Mouse (Mus musculus) midbrain, embryonic 15.5 days (tissue): ENCODE results near the gene Tlr8. TPM values are rescaled to one million over a fixed set of nuclear protein-coding genes. Genes with fewer than 3 reads are reported as not detected.

Experiments used
- ATAC-seq: fragments of 200-750 bp; cut with Nextera tagmentation; replicated peaks from 2 replicates; pipeline ENCODE4 v1.8.0; 2017; ENCODE audit warnings: moderate TSS enrichment
- H3K27ac ChIP-seq: fragments of 300-500 bp; sonication (generic); 2 replicates; pipeline ENCODE4 v1.5.1; 2015; ENCODE audit warnings: mild to moderate bottlenecking, inconsistent platforms
- H3K27me3 ChIP-seq: fragments of 300-500 bp; sonication (generic); replicated peaks from 2 replicates; pipeline ENCODE4 v1.6.1; 2015; ENCODE audit warnings: inconsistent platforms
- H3K36me3 ChIP-seq: fragments of 300-500 bp; sonication (generic); replicated peaks from 2 replicates; pipeline ENCODE4 v1.6.1; 2015; ENCODE audit warnings: inconsistent platforms
- H3K4me1 ChIP-seq: fragments of 300-500 bp; sonication (generic); 2 replicates; pipeline ENCODE4 v1.6.1; 2015; ENCODE audit warnings: inconsistent platforms
- H3K4me2 ChIP-seq: fragments of 300-500 bp; sonication (generic); 2 replicates; pipeline ENCODE4 v1.6.1; 2015; ENCODE audit warnings: inconsistent platforms, mild to moderate bottlenecking, moderate library complexity
- H3K4me3 ChIP-seq: fragments of 300-500 bp; sonication (generic); 2 replicates; pipeline ENCODE4 v1.5.1; 2015; ENCODE audit warnings: mild to moderate bottlenecking, inconsistent platforms
- H3K9ac ChIP-seq: fragments of 300-500 bp; sonication (generic); 2 replicates; pipeline ENCODE4 v1.6.1; 2015; ENCODE audit warnings: mild to moderate bottlenecking, inconsistent platforms
- H3K9me3 ChIP-seq: fragments of 300-500 bp; sonication (generic); 2 replicates; pipeline ENCODE4 v1.6.1; 2016; ENCODE audit warnings: inconsistent platforms
- WGBS: fragments of 180-500 bp; shearing (Covaris S2); methylation state at CpG from one replicate; pipeline ENCODE4 v1.1.7; 2015; ENCODE audit warnings: mixed read lengths; 5-methylcytosine and 5-hydroxymethylcytosine counted together
- polyA plus RNA-seq: library from polyadenylated mRNA; unstranded; fragments of >200 nt; fragmentation: Nextera tagmentation; extraction: Ambion mirVana; gene quantifications from 2 replicates; pipeline ENCODE4 v1.2.1, GENCODE M21; 2015

Gene Tlr8
- polyA plus RNA-seq, 1 experiment from 2014 or later: not detected

DNA sequence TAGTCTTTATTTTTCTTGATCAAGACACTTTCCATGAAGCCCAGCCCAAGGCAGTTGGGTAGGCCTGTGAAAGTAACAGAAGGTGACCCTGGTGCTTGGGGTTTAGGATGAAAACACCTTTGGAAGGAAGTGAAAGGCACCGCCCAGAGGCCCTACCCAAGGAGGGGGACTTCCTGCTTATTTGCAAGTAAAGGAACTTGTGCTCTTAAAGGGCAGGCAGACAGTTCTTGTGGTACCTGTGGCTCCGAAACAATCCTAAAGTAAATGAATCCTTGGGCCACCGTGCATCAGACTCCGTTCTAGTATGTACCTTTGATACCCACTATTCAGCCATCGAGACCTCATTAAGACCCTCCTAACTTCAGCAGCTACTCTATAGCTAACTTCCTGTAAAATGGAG lies 37.6 kb downstream of the Tlr8 start:
- 94% methylated on average over 5 of the region's 5 CpGs for WGBS
- H3K4me3 ChIP-seq: no peak overlapping the region
- H3K4me1 ChIP-seq: no peaks in the 10 kb centered on the region
- no peaks in the 10 kb centered on the region for H3K9me3 ChIP-seq
- H3K9ac ChIP-seq: no peak overlapping the region
- H3K4me2 ChIP-seq: no peak overlapping the region
- H3K27ac ChIP-seq: no peak overlapping the region
- ATAC-seq: no peak
- 0 out of 2 replicates have a peak, but pooled peaks cover 2% of the 10 kb centered on the region for H3K27me3 ChIP-seq
- H3K36me3 ChIP-seq: no peaks in the 10 kb centered on the region

DNA sequence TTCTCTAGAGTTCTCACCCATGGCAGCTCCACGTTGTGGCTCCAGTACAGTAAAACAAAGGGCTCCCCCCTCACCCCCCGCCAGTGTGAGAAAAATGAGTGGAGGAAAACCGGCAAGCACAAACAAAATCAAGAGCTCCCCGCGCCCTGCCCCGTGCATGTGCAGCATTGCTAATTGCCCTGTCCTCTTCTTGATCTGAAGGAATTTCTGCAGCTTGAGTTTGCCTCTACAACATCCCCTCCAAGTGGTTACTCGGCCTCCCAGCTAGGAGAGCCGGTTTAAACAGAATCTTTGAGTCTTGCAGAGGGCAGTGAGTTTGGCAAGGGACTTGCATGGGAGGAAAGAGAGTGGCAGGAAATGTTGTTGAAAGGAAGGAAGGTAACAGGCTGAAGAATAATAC lies 51.4 kb downstream of the Tlr8 start:
- no peaks in the 10 kb centered on the region for H3K9me3 ChIP-seq
- peaks cover 7% of the 10 kb centered on the region for H3K4me1 ChIP-seq
- H3K27ac ChIP-seq: no peak overlapping the region
- WGBS: 26% methylated on average over 8 of the region's 8 CpGs
- peak overlapping the region; percentile 26 for H3K4me2 ChIP-seq
- H3K9ac ChIP-seq: no peak overlapping the region
- ATAC-seq: peak; percentile 4; the same call in 1 of the 2 replicates
- no peak overlapping the region for H3K4me3 ChIP-seq
- 0 out of 2 replicates have a peak, but pooled peaks cover 3% of the 10 kb centered on the region for H3K27me3 ChIP-seq
- no peaks in the 10 kb centered on the region for H3K36me3 ChIP-seq

- Histone ChIP-seq H3K4me1 (peaks cover 7% of the 10 kb centered on the region), H3K27ac (0 out of 2 replicates have a peak overlapping the region, but pooled peaks have one; percentile 25), H3K27me3 (0 out of 2 replicates have a peak, but pooled peaks cover 3% of the 10 kb centered on the region), H3K4me3 (no peak overlapping the region), H3K36me3 (no peaks in the 10 kb centered on the region), H3K9ac (no peak overlapping the region), H3K4me2 (no peak overlapping the region), H3K9me3 (no peaks in the 10 kb centered on the region)
- no peak for ATAC-seq
- WGBS: 33% methylated on average over 9 of the region's 9 CpGs
These were observed 52.1 kb downstream of the Tlr8 start for GRCm38 (mm10) chrX:167211871-167212555.

GRCm38 (mm10) chrX:167210319-167210728 lies 53.8 kb downstream of the Tlr8 start:
- Histone ChIP-seq H3K27ac (peak overlapping the region; percentile 93), H3K4me1 (peaks cover 12% of the 10 kb centered on the region), H3K4me2 (peak overlapping the region; percentile 56), H3K36me3 (no peaks in the 10 kb centered on the region), H3K4me3 (peak overlapping the region; percentile 55), H3K9me3 (no peaks in the 10 kb centered on the region), H3K27me3 (0 out of 2 replicates have a peak, but pooled peaks cover 3% of the 10 kb centered on the region), H3K9ac (peak overlapping the region; percentile 80; the same call in 1 of the 2 replicates)
- WGBS: 41% methylated on average over 6 of the region's 6 CpGs
- no peak for ATAC-seq

DNA sequence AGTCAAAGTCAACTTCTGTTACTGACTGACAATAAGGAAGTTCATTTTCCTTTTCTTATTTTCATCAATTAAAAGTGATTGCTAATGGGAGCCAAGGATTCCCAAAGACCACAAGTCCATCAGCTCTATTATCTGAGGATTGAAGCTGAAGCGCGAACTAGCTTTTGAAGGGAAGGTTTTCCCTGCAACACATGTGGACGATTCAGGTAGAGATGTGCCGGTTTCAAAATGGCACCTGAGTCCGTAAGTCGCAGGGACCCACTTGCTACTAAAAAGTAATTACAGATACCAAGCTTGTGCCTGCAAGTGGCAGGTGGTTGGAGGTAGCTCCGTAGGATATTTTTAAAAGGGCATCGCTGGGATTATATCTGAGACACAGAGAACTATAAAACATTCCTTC lies 54.3 kb downstream of the Tlr8 start:
- H3K4me2 ChIP-seq: peak overlapping the region; percentile 56
- H3K4me1 ChIP-seq: peaks cover 12% of the 10 kb centered on the region
- H3K27me3 ChIP-seq: 0 out of 2 replicates have a peak, but pooled peaks cover 3% of the 10 kb centered on the region
- no peaks in the 10 kb centered on the region for H3K36me3 ChIP-seq
- peak overlapping the region; percentile 80 for H3K9ac ChIP-seq
- peak overlapping the region; percentile 93 for H3K27ac ChIP-seq
- no peaks in the 10 kb centered on the region for H3K9me3 ChIP-seq
- H3K4me3 ChIP-seq: peak overlapping the region; percentile 55
- 47% methylated on average over 8 of the region's 8 CpGs for WGBS
- ATAC-seq: no peak

DNA sequence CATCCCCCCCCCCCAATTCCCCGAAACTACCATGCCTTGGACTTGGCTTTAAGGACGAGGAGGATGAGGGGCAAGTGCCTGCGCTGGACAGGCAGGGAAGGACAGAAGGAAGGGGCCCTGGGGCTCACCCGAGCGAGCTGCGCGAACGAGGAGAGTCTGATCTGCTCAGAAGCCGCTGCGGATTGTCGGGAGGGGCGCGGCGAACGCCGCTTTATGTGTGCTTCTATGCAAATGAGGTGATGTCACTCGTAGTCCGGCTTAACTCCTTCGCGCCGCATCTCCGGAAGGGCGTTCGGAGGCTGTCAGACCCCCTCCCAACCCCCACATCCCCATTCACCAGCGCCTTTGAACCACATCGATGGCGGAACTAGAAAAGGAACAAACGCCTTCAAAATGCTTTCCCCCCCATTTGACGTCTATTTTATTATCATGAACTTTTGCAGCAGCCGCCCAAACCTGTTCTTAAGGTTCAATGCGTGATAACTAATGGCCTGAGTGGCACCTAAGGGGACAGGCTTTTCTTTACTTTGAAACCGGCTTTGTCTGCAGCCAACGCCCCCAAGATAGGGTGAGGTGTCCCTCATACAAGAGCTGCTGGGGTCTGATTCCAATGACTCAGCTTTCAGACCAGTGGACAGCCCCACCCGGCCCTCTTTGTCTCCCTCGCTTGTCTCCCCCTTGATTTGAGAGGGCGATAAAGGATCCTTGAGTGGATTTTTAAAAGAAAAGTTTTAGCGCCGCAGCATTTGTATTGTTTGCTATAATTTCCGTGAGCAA lies 55.0 kb downstream of the Tlr8 start, which contains the start of gene Tmsb4x:
Tmsb4x (minus strand) TSS at position 338 of the 777 bp plus-strand sequence.
- no peaks in the 10 kb centered on the region for H3K36me3 ChIP-seq
- H3K9me3 ChIP-seq: no peaks in the 10 kb centered on the region
- 16% methylated on average over 39 of the region's 39 CpGs for WGBS
- H3K27ac ChIP-seq: peak within 1 kb of the TSS; percentile 93
- H3K9ac ChIP-seq: peak within 1 kb of the TSS; percentile 80
- peaks cover 12% of the 10 kb centered on the region for H3K4me1 ChIP-seq
- peak within 1 kb of the TSS; percentile 55 for H3K4me3 ChIP-seq
- peak; percentile 93 for ATAC-seq
- H3K4me2 ChIP-seq: peak within 1 kb of the TSS; percentile 56
- H3K27me3 ChIP-seq: 0 out of 2 replicates have a peak, but pooled peaks cover 6% of the 10 kb centered on the region

DNA sequence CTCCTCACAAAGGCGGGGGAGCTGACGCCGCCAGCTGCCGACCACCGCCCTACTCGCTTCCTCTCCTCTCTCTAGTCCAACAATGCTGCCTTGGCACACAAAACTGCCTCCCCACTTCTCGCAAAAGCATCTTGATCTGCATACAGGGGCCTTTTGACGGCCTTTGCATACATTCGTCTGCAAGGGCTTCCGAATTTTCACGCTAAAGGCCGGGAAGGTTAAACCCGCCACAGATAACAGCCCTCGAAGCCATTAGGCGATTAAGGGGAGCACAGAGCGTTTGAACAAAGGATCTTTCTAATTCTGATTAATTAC lies 55.7 kb downstream of the Tlr8 start:
- peak; percentile 25; the same call in 1 of the 2 replicates for ATAC-seq
- WGBS: 19% methylated on average over 16 of the region's 16 CpGs
- Histone ChIP-seq H3K27me3 (0 out of 2 replicates have a peak, but pooled peaks cover 6% of the 10 kb centered on the region), H3K4me1 (peaks cover 12% of the 10 kb centered on the region), H3K4me3 (peak overlapping the region; percentile 55), H3K27ac (peak overlapping the region; percentile 93), H3K9ac (peak overlapping the region; percentile 80), H3K9me3 (no peaks in the 10 kb centered on the region), H3K4me2 (no peak overlapping the region), H3K36me3 (no peaks in the 10 kb centered on the region)

DNA sequence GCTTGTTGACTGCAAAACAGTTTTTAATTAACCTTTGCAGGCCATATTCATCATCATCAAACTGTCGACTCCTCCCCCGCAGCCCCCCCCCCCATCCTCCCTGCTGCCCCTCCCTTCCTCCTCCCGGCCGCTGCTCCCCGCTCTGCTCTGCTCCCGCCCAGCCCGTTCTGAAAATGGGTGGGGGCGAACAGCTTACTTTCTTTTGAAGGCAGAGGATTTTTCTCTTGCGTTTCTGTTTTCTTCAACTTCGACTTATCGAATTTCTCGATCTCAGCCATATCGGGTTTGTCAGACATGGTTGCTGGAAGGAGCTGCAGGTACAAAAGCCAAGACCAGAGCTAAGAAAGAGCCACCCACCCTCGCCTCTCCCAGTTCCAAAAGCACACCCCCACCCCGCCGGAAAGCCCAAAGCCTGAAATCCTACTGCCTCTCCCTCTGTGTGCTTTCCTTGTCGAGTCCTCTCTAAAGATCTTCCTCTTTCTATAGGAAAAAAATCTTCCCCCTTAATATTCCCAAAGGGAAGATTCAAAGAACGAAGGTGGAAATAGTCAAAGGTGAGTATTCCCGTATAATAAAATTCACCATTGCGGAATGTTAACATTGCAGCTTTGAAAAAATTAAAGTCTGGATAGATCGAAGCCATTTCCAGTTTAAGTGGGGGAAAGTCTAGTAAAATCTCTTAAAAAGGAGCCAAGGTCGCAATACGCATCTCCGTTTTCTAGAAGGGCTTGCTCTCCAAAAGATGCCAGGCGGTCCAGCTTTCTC lies 56.2 kb downstream of the Tlr8 start:
- peak overlapping the region; percentile 55 for H3K4me3 ChIP-seq
- H3K4me2 ChIP-seq: peak overlapping the region; percentile 57
- H3K9ac ChIP-seq: peak overlapping the region; percentile 80
- 0 out of 2 replicates have a peak, but pooled peaks have one; percentile 28 for ATAC-seq
- H3K27me3 ChIP-seq: 0 out of 2 replicates have a peak, but pooled peaks cover 6% of the 10 kb centered on the region
- H3K27ac ChIP-seq: peak overlapping the region; percentile 93
- WGBS: 28% methylated on average over 25 of the region's 25 CpGs
- H3K36me3 ChIP-seq: no peaks in the 10 kb centered on the region
- no peaks in the 10 kb centered on the region for H3K9me3 ChIP-seq
- peaks cover 12% of the 10 kb centered on the region for H3K4me1 ChIP-seq

GRCm38 (mm10) chrX:167205813-167206520 lies 58.2 kb downstream of the Tlr8 start:
- Histone ChIP-seq H3K4me3 (peak overlapping the region; percentile 55), H3K4me1 (peaks cover 5% of the 10 kb centered on the region; the same call in 1 of the 2 replicates), H3K27me3 (peaks cover 8% of the 10 kb centered on the region), H3K4me2 (peak overlapping the region; percentile 57), H3K9ac (no peak overlapping the region), H3K9me3 (no peaks in the 10 kb centered on the region), H3K27ac (0 out of 2 replicates have a peak overlapping the region, but pooled peaks have one; percentile 17), H3K36me3 (no peaks in the 10 kb centered on the region)
- whole genome bisulfite sequencing: 38% methylated on average over 8 of the region's 8 CpGs
- ATAC-seq: no peak

DNA sequence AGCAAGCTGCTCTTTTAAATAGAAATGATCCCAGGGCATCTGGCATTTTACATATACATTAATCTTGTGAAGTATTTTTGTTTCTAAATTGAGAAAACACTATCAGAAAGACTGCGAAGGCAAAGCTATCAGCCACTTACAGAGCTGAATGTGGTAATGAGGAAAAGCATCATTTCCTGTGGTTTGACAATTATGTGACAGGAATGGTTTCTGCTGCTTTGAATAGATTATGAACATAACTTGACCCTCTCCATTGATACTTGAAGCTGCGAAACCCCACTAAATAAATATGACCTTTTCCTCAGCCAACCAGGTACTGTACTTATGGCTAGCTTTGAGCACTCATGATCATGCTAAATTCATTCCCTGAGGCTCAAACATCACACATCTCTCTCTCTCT lies 62.8 kb downstream of the Tlr8 start:
- Histone ChIP-seq H3K27ac (no peak overlapping the region), H3K4me2 (no peak overlapping the region), H3K4me3 (no peak overlapping the region), H3K9me3 (no peaks in the 10 kb centered on the region), H3K4me1 (0 out of 2 replicates have a peak, but pooled peaks cover 5% of the 10 kb centered on the region), H3K36me3 (no peaks in the 10 kb centered on the region), H3K9ac (no peak overlapping the region), H3K27me3 (peaks cover 18% of the 10 kb centered on the region)
- WGBS: 93% methylated on average over 2 of the region's 2 CpGs
- no peak for ATAC-seq

DNA sequence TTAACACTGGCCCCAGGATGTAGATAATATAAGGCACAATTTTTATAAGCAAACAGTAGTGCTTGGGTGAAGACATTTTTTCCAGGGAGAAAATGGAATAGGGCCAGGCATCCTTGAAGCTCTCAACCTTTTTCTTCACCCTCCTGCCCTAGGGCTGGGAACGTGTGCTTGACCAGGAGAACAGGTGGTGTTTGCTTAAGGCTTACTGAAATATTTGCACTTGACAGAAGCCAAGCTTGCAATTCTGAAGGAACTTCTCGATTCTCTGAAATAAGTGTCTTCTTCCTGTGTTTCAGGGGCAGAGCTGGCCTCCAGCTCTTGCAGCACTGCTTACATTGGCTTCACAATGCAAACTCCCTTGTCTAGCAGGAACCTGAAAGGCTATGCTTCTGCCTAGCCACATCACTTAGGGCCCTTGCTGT lies 68.9 kb downstream of the Tlr8 start:
- no peak overlapping the region for H3K4me2 ChIP-seq
- 86% methylated on average over 2 of the region's 2 CpGs for WGBS
- no peak overlapping the region for H3K9ac ChIP-seq
- no peaks in the 10 kb centered on the region for H3K9me3 ChIP-seq
- H3K36me3 ChIP-seq: no peaks in the 10 kb centered on the region
- no peaks in the 10 kb centered on the region for H3K4me1 ChIP-seq
- no peak overlapping the region for H3K4me3 ChIP-seq
- H3K27ac ChIP-seq: no peak overlapping the region
- 0 out of 2 replicates have a peak, but pooled peaks cover 7% of the 10 kb centered on the region for H3K27me3 ChIP-seq
- ATAC-seq: no peak
